Mouse (Mus musculus) G1E-ER4 (cell line): ENCODE measurements at regions not wholly inside any gene's neighbourhood (a gene's known extent, or its start where the extent isn't known, plus 50 kb on each side); places are given as distances from the start of the nearest gene placed in this dataset.

ENCODE experiments used
- GATA1 ChIP-seq: IDR thresholded peaks from one replicate; pipeline ENCODE4 v1.8.0; 2012; ENCODE audit warnings: low read length, inconsistent platforms

GRCm38 (mm10) chr5:74903711-74904110 lies 140.9 kb downstream of the Chic2 start:
- no peak for TF ChIP-seq GATA1

GRCm38 (mm10) chr5:74897133-74897532 lies 147.4 kb downstream of the Chic2 start:
- no peak for TF ChIP-seq GATA1

DNA sequence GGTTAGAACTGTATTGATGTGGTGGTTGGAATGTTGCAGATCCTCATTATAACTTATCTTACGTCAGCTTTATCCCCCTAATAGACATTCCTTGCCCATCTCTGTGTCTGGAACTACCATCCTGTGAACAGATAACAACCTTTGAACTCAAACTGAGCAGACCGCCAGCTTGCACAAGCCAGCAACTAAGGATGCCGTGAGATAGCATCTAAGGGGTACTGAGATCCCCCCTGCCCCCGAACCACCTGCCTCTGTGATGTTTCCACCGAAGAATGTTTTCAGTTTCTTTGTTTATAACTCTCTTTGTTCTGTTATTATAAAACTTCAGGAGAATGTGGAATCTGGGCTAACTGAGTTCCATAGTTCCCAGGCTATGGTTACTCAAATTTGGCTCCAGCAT lies 151.3 kb downstream of the Chic2 start:
- no peak for TF ChIP-seq GATA1

DNA sequence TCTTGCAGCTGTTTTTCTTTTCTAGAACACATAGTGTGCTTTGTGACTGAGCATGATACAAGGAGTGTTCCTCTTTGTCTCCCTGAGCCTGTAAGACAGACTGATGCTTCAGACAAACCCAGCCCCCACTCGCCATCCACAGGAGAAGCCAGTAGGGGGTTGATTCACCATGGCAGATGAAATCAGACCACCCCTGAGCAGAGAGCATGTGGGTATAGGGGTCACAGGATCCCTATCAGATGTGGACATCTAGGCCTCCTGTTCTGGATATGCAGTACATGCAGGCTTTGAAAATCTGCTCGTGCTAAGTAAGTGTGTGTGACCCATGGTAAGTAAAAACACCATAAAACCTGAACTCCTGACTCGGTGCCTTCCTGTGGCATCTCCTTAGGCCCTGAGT lies 153.0 kb downstream of the Chic2 start:
- no peak for TF ChIP-seq GATA1

GRCm38 (mm10) chr5:74888934-74889333 lies 155.6 kb downstream of the Chic2 start:
- TF ChIP-seq GATA1: no peak

DNA sequence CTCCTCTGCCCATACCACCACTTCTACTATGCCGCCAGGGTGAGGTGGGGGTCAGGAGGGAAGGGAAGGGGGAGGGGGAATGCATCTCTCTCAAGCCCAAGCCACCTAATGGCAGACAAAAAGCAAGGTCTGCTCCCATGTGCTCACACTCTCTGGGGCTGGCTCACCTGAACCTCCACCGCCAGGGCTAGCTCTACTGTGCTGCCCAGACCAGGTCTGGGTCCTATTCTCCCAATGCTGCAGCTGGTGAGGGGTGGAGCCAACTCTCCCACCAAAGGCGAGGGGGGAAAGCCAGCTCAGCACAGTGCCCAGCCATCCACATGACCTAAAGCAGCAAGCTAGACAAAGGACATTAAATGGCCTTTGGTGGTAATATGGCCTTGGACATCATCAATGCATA lies 158.6 kb downstream of the Chic2 start:
- no peak for TF ChIP-seq GATA1

- TF ChIP-seq GATA1: no peak
Measured at GRCm38 (mm10) chr5:74882563-74882962, 162.0 kb downstream of the Chic2 start.

- no peak for TF ChIP-seq GATA1
Measured at GRCm38 (mm10) chr5:74880669-74881226, 163.8 kb downstream of the Chic2 start.

GRCm38 (mm10) chr5:74880048-74880437 lies 164.5 kb downstream of the Chic2 start:
- TF ChIP-seq GATA1: peak; percentile 51

DNA sequence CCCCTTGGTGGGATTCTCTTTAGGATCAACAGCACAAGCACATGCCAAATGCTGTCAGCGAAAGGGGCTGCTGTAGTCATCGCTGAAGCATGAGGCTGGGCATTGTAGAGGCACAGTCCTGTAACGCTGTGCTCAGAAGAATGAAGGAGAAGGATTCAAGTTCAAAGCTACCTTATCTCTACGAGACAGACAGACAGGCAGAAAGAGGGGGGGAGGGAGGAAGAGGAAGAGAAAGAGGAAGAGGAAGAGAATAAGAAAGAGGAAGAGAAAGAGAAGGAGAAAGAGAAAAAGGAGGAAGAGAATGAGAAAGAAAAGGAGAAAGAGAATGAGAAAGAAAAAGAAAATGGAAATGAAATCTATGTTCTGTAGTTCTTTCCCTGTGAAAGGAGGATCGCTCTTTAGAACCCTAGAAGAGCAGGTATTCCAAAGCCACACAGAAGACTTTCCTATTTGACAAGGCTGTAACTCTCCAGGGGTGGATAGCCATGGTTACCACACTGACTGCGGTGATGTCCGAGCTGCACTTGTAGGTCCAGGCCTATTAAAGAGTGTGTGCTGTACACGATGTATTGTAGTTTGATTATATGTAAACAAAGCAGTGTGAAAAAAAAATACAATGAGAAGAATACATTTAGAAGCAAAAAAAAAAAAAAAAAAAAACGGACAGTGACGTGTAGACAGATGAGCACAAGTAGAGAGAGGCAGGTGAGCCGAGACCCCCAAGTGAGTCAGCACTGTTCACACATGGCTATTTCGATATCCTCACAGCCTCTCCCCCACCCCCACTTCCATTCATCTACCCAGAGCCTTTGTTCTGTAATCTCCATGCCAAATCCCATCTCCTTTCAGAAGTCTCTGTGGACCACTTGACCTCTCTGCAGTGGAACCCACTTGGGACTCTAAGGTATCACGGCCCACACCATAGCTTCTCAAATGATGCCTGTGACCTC lies 165.2 kb downstream of the Chic2 start:
- no peak for TF ChIP-seq GATA1

- no peak for TF ChIP-seq GATA1
Measured at GRCm38 (mm10) chr5:74877595-74877994, 167.0 kb downstream of the Chic2 start.

DNA sequence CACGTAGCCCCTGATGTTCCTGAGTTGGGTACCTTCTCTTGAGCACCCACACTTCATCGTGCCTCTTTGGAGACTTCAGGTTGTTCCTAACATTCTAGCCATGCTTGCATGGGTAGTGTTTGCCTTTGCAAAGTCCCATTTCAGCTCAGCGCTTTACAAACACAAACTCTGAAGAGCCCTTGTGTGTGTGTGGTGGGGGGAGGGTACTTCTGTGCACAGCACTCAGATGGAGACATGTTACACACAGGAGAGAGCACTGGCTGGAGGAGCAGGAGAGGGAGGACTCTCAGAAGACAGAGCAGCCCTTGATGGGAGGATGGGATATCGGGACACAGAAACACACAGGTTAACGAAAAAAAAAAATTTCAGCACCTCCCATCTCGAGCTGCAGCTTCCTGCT lies 167.4 kb downstream of the Chic2 start:
- no peak for TF ChIP-seq GATA1

- TF ChIP-seq GATA1: no peak
Measured at GRCm38 (mm10) chr5:74874691-74875090, 169.9 kb downstream of the Chic2 start.

DNA sequence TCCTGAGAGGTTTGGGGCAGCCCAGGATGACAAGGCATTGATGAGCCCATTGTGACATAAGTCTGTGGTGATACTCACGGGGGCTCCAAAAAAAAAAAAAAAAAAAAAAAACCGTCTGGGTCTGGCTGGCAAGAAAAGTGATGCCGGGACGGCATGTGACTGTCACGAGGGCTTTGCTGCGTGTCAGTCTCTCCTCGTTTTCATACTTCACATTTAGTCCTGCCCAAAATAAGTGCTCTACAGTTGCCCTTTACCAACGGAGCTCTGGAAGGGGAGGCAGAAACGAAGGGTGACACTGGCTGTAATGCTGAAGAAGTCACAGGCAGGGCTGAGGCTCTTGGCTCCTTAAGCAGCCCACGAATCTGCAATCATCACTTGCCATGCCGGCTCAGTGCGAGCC lies 167.9 kb upstream of the Lnx1 start:
- no peak for TF ChIP-seq GATA1

GRCm38 (mm10) chr5:74867113-74867785 lies 164.5 kb upstream of the Lnx1 start:
- no peak for TF ChIP-seq GATA1

GRCm38 (mm10) chr5:74866697-74867096 lies 164.0 kb upstream of the Lnx1 start:
- no peak for TF ChIP-seq GATA1
